Mouse (Mus musculus): ENCODE results near the gene 4931417E11Rik. TPM values are rescaled to one million over a fixed set of nuclear protein-coding genes. Genes with fewer than 3 reads are reported as not detected.

Gene 4931417E11Rik
- polyA plus RNA-seq, 1 experiment from 2014 or later = not detected

Other genes starting within 250 kb of the 4931417E11Rik start
- 0.09 and 0.22 TPM in 2 replicates for gene Dnah6, start 248.0 kb downstream of the 4931417E11Rik start, polyA plus RNA-seq (2015; fragmentation: Nextera tagmentation; extraction: Ambion mirVana)
- 132 and 142 TPM in 2 replicates for gene Suclg1, start 221.3 kb downstream of the 4931417E11Rik start, polyA plus RNA-seq (2015; fragmentation: Nextera tagmentation; extraction: Ambion mirVana)